Comparison of ENCODE assay signal across 23 mouse cellular contexts in the genomic region with DNA sequence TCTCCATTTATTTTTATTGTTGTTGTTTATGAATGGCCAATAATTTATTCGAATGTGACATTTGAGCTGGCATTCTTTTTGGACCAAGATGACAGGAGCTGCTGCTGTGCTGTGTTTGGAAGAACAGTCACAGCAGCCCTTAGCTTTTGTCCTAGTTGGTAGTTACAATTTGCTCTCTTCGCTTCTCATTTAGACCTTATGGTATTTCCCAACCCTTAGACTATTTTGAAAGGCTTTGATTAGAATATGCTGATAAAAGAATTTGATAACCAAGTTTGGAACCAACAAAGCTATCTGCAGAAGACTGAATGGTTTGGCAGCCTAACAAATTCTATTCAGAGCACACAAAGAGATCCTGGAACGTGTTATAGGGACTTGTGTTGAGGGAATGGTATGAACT. TPM values are rescaled to one million over a fixed set of nuclear protein-coding genes. Genes with fewer than 3 reads are reported as not detected.
"Had no signal": no experiment of that assay in that cellular context is flagged by ENCODE, and none has a peak within 500 bp of the region (broad histone marks: within the 10 kb centered on the region; RNA-seq: fewer than 3 reads in every experiment).

No protein-coding gene starts in this region.

- H3K4me3 ChIP-seq: limb, embryonic 12.5 days; limb, embryonic 15.5 days; lung, embryonic 15.5 days; megakaryocyte, embryonic 14.5 days; midbrain, embryonic 10.5 days; midbrain, embryonic 13.5 days; myocyte; neural tube, embryonic 13.5 days had no signal

- H3K9me3 ChIP-seq: limb, embryonic 12.5 days; limb, embryonic 15.5 days; lung, embryonic 15.5 days; megakaryocyte, embryonic 14.5 days; midbrain, embryonic 10.5 days; midbrain, embryonic 13.5 days; neural tube, embryonic 13.5 days had no signal

- H3K36me3 ChIP-seq: limb, embryonic 12.5 days; limb, embryonic 15.5 days; lung, embryonic 15.5 days; midbrain, embryonic 10.5 days; midbrain, embryonic 13.5 days; neural tube, embryonic 13.5 days had no signal

- H3K27me3 ChIP-seq: limb, embryonic 12.5 days; limb, embryonic 15.5 days; lung, embryonic 15.5 days; neural tube, embryonic 13.5 days had no signal

- H3K9ac ChIP-seq: limb, embryonic 12.5 days; limb, embryonic 15.5 days; liver, embryonic 14.5 days; lung, embryonic 15.5 days; midbrain, embryonic 13.5 days; neural tube, embryonic 13.5 days had no signal

- H3K4me2 ChIP-seq: limb, embryonic 12.5 days; limb, embryonic 15.5 days; lung, embryonic 15.5 days; midbrain, embryonic 13.5 days; neural tube, embryonic 13.5 days had no signal

- H3K4me1 ChIP-seq: midbrain, embryonic 10.5 days had no signal

- H3K27ac ChIP-seq: limb, embryonic 12.5 days; limb, embryonic 15.5 days; liver, embryonic 14.5 days; lung, embryonic 15.5 days; midbrain, embryonic 10.5 days; midbrain, embryonic 13.5 days had no signal

- ATAC-seq: midbrain, embryonic 13.5 days; midbrain, embryonic 16.5 days had no signal

- DNase-seq: kidney, postnatal 14 days; kidney, postnatal 4 days; left cerebral cortex, postnatal 4 days; lung, adult 18-20 months; lung, postnatal 10 days; lung, postnatal 36 days; retina, postnatal 1 day; right cerebral cortex, postnatal 25 days; spleen, adult 18-20 months; thymus, adult 18-20 months; thymus, postnatal 36 days had no signal

RNA-seq across cellular contexts. Expression of a gene that starts 40.6 kb away (rescaled TPM):
- total RNA-seq: monocyte, adult 5-6 weeks; neutrophil, adult 5-6 weeks had no signal
- polyA plus RNA-seq: liver, embryonic 14.5 days; myocyte had no signal
